Mouse (Mus musculus) brain, embryonic 14.5 days (tissue): ENCODE results near the gene Cd44. TPM values are rescaled to one million over a fixed set of nuclear protein-coding genes. Genes with fewer than 3 reads are reported as not detected.

ENCODE experiments used
- DNase-seq: peaks from one replicate; pipeline ENCODE4 v3.0.0-alpha.2; 2011; ENCODE audit warnings: low read depth
- CTCF ChIP-seq: fragments of 200-500 bp; IDR thresholded peaks from 2 replicates; pipeline ENCODE4 v1.5.1; 2012; ENCODE audit warnings: inconsistent platforms, mild to moderate bottlenecking, moderate library complexity, borderline replicate concordance; ENCODE audit not compliant: insufficient read depth, insufficient read length; ENCODE audit errors: extremely low read depth
- POLR2A ChIP-seq: fragments of 200-500 bp; IDR thresholded peaks from 2 replicates; pipeline ENCODE4 v1.6.1; 2012; ENCODE audit warnings: mild to moderate bottlenecking, inconsistent platforms, borderline replicate concordance; ENCODE audit not compliant: poor library complexity, insufficient read depth, insufficient read length, severe bottlenecking; ENCODE audit errors: extremely low read depth
- polyA plus RNA-seq: library from polyadenylated mRNA; depleted of rRNA; stranded (reverse); fragments of >200 nt; gene quantifications from 2 replicates; pipeline ENCODE4 v1.2.3, GENCODE M21; 2012; rRNA removed

The Cd44 gene
- polyA plus RNA-seq, 1 experiment, result 4.1 TPM

DNA sequence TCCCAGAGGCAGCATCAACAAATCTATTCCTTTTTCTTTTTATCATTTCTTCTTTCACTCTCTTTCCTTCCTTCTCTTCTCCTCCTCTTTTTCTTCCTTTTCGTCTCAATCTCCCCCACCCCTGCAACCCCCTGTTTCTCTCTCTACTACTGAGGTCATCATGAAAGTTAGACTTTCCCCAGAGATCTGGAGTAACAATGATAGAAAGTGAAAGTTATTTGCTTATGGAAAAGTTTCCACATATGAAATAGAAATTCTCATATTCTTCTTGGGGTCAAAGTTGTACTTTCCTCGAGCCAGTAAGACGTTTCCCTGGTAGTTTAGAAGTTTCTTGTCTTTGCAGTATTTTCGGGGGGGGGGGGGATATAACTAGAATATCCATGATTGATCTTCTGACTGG lies 126.8 kb downstream of the Cd44 start:
- no peak for TF ChIP-seq POLR2A
- TF ChIP-seq CTCF, result no peak
- DNase-seq, result no peak

DNA sequence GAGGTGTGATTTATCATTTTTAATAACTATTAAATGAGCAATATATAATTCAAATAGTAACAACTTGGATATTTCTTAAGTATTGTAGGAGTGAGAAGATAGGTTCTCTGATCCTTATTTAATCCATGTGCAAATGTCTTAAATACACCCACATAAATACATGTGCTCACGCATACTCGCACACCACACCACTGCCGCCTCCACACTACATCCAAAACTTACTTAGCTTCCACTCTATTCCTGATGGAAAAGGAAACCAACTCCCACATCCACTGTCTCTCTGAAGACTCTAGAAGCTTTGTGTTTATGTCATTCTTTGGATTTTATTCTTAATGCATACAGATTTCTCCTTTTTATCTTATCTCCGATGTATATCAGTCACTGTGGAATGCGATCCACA lies 129.2 kb downstream of the Cd44 start:
- DNase-seq, result no peak
- TF ChIP-seq POLR2A (no peak), CTCF (no peak)

DNA sequence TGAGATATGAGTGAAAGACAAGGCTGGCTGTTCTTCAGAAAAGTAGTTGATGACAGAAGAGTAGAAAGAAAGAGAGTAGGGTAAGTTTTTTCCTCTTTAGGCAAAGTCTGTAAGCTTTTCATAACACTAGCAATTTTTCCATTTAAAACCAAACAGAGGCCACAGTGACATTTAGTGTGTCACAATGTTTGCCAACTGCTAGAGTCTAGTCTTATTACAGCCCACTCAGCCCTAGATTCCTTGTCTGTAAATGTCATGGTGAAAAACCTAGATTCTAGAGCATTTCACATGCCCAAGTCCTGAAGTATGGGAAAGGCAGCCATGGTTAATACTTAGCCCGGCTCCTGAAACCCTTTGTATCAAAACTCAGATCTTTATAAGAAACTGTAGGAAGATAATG lies 130.2 kb downstream of the Cd44 start:
- TF ChIP-seq POLR2A (no peak), CTCF (no peak)
- no peak for DNase-seq

DNA sequence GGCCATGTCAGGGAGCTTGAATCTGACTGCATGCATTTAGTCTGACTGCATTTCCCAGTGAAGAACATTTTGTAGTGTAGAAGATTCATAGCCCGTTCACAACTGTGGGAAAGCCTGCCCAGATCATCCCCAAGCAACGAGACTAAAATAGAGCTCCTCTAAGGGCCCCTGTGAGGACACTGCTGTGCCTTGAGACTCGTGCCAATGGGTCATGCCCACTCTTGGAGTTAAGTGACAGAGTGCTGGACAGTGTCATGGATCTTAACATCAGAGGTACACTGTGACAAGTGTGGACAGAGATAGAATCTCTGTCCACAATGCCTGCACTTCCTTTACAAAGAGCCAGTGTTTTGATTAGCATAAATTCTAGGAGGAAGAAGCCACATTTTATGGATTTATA lies 133.2 kb downstream of the Cd44 start:
- DNase-seq, result no peak
- TF ChIP-seq POLR2A, result no peak
- no peak for TF ChIP-seq CTCF

DNA sequence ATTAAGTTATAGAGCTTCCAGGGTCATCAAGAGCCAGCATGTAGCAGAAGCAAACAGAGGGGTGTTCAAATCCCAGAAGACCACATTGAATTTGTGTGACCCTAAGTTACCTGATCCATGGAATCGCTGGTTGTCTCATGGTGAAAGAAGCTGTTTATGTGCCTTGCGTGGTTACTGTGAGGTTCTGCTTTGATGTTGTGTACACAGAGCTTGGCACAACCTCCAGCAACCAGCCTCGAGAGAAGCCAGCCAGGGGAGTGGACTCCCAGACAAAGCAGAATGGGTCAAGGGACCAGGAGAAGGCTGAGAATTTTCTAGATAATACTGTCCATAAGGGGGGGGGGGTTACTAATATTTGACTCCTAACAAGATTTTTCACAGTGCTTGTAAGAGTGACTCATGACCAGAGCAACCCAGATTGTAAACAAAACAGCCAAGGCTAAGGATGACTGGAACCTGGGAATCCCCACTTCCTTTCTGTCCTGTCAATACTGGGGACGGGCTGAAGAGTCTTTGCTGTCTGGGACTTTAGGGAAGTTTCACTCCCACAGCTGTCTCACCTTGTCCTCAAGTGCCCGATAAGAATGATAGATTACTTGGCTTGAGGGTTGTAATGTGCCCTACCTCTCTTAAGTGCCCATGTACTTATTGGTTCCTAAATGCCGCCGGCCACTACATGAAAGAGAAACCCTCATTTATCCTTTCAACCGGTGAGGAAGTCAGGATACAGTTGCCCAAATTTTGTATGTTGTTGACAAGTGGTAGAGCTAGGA lies 136.7 kb downstream of the Cd44 start:
- TF ChIP-seq POLR2A (no peak), CTCF (no peak)
- no peak for DNase-seq

DNA sequence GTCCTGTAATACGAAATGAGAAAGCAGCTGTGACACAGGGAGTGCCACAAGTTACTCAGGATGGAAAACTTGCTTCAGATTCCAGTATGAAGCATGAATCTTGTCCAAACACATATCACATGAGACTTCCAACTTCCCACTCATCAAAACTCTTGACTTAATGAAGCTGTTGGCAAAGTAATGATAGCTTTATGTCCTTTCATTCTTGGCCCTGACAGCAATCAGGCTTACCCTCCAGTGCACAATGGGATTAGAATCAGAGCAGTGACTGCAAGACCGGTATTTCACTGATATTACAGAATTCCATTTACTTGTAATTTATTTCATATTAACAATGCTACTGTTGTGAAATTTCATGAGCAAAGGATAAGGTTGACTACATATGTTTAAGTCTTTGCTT lies 137.5 kb downstream of the Cd44 start:
- TF ChIP-seq POLR2A (no peak), CTCF (no peak)
- DNase-seq, result no peak

DNA sequence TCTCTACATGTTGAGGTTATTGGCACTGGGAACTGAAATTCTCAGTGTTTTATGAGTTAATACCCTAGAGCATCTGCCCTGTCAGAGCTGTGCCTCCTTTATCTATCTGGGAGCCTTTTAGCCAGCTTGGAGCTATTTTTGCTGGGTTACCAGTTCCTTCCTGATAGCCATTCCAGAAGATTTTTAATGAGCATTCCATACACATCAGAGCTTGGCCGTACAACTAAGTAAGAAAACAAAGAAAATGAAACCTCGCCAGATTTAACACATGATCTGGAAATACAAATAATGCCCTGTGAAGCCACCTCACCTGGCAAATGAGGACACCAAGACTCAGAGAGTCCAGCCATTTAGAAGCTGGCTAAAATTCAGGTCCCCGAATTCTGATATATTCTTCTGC lies 138.3 kb downstream of the Cd44 start:
- TF ChIP-seq CTCF (no peak), POLR2A (no peak)
- DNase-seq, result no peak

Other genes with a start within 250 kb of the Cd44 start
- gene Slc1a2, start 243.0 kb downstream of the Cd44 start, polyA plus RNA-seq, result 27.1 and 46.2 TPM in 2 replicates
- 46.9 and 47.6 TPM in 2 replicates for gene Pdhx, start 171.8 kb upstream of the Cd44 start, polyA plus RNA-seq
- gene Apip, start 172.0 kb upstream of the Cd44 start, polyA plus RNA-seq, result 29.2 and 34.1 TPM in 2 replicates